Mouse (Mus musculus) layer of hippocampus, postnatal 25 days (tissue): ENCODE data around the gene Vmn2r117. TPM values are rescaled to one million over a fixed set of nuclear protein-coding genes. Genes with fewer than 3 reads are reported as not detected.
"Not testable (repeated sequence)": the region's sequence is repeated elsewhere in the genome, so short reads cannot be mapped to it uniquely, and the experiment has no call there.

Experiments used
- DNase-seq, 2 experiments: peaks; one replicate each; pipeline ENCODE4 v3.0.0; 2022; ENCODE audit warnings: mixed read lengths in 2 of 2, low spot score in 1 of 2; ENCODE audit errors: extremely low spot score in 1 of 2
- total RNA-seq, 2 experiments: library from RNA; stranded (reverse); gene quantifications; 2 replicates each; pipeline ENCODE4 v1.2.3; 2021

Gene Vmn2r117
- not detected for total RNA-seq

GRCm38 (mm10) chr17:23479599-23479998 is at the start of gene Vmn2r117:
Gene Vmn2r117 (minus strand): TSS chr17:23479699.
- not testable (repeated sequence) for DNase-seq

GRCm38 (mm10) chr17:23522941-23523732 is 43.6 kb upstream of the Vmn2r117 start:
- DNase-seq, result not testable (repeated sequence)

- DNase-seq, result no peak
These were observed 39.4 kb upstream of the Vmn2r117 start for GRCm38 (mm10) chr17:23518701-23519423.

- no peak for DNase-seq
These were observed 46.3 kb downstream of the Vmn2r117 start for GRCm38 (mm10) chr17:23433150-23433679.

Other genes starting within 250 kb of the Vmn2r117 start
- not detected for gene Vmn2r114, start 167.2 kb downstream of the Vmn2r117 start, total RNA-seq
- under 1 TPM in 1 of 2 experiments, not detected in 1; 0.02 TPM for gene Vmn2r115, start 136.0 kb downstream of the Vmn2r117 start, total RNA-seq
- gene Vmn2r116, start 95.1 kb downstream of the Vmn2r117 start, total RNA-seq, result not detected
- gene Zfp213, start 84.5 kb upstream of the Vmn2r117 start, total RNA-seq, result 1 to 10 TPM; 5.5 to 7.6 TPM
- gene Zfp13, start 119.8 kb upstream of the Vmn2r117 start, total RNA-seq, result 10 to 100 TPM; 30.2 to 35.1 TPM
- not detected for gene Zscan10, start 121.2 kb upstream of the Vmn2r117 start, total RNA-seq
- gene Mmp25, start 165.6 kb upstream of the Vmn2r117 start, total RNA-seq, result under 1 TPM; 0.19 to 0.22 TPM
- gene Bicdl2, start 180.8 kb upstream of the Vmn2r117 start, total RNA-seq, result not detected
- 100 to 1,000 TPM; 119 to 129 TPM for gene Hcfc1r1, start 193.9 kb upstream of the Vmn2r117 start, total RNA-seq
- 10 to 100 TPM in 1 of 2 experiments, 1 to 10 TPM in 1; 9.0 to 10.1 TPM for gene Thoc6, start 194.2 kb upstream of the Vmn2r117 start, total RNA-seq
- 1 to 10 TPM; 5.8 to 8.8 TPM for gene Tnfrsf12a, start 197.8 kb upstream of the Vmn2r117 start, total RNA-seq
- not detected for gene Cldn6, start 199.6 kb upstream of the Vmn2r117 start, total RNA-seq
- gene Cldn9, start 204.3 kb upstream of the Vmn2r117 start, total RNA-seq, result not detected
- gene 1520401A03Rik, start 243.1 kb upstream of the Vmn2r117 start, total RNA-seq, result under 1 TPM; 0.17 to 0.61 TPM
- 1 to 10 TPM; 2.7 to 3.7 TPM for gene Pkmyt1, start 246.6 kb upstream of the Vmn2r117 start, total RNA-seq